Mouse (Mus musculus) left cerebral cortex, postnatal 25 days (tissue): ENCODE data around the gene Pxdn. TPM values are rescaled to one million over a fixed set of nuclear protein-coding genes. Genes with fewer than 3 reads are reported as not detected.
A peak's percentile ranks its signal among the peaks of the same experiment; 100 is the strongest.

ENCODE experiments used
- DNase-seq, 2 experiments: peaks; one replicate each; pipeline ENCODE4 v3.0.0; 2022; ENCODE audit warnings: low spot score in 2 of 2, mixed read lengths in 1 of 2
- intact Hi-C: fragments of 180-260 bp; cut with DNase I; formaldehyde crosslinking; loops from one replicate; pipeline ENCODE4 v1.15.1; 2025
- total RNA-seq, 2 experiments: library from RNA; stranded (reverse); gene quantifications; 2 replicates each; pipeline ENCODE4 v1.2.3; 2021

Pxdn gene
- 10 to 100 TPM; 45.7 to 51.9 TPM for total RNA-seq

DNA sequence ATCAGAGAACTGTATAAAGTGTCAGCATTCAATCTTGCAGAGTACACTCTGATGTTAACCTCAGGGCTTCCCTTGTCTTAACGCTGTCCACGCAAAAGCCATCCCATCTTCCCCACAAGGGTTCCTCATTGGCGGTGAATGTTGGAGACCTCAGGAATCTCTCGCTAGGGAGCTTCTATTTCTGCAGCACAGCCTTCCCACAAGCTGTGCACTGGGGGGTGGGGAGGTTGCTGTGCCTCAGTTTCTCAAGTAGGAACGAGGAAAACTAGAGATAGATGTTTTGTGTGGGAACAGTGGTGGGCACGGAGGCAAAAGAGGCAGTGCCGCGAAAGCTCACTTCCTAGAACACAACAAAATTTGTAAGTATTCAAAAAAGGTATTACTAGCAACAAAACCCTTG lies at the start of gene Pxdn:
Gene Pxdn (plus strand): TSS at position 301 of the 400 bp plus-strand sequence.
- intact Hi-C loops = loop anchor here (5.0 to 10.0 kb wide), 3 partner anchors 80 to 647 kb away; partner anchors contain the start of genes Sntg2 and Tmem18
- no peak for DNase-seq

DNA sequence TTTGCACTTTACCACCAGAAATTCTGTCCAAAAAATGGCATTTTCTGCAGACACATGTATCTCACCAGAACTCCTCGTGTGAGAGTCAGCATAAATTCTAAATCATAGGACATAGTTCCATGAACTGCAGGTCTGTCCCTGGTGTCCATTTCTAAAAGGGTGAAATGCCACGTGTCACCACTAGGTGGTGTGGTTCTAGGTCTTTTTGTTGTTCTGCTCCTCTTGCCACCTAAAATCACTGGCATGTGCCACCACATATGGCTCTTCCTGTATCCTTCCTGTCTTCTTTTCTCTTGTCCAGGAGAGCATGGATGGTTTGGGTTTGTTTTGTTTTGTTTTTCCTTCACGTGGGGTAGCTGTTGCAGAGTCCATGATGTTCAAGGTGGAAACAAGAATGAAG lies 42.7 kb upstream of the Pxdn start:
- DNase-seq = peak; percentile 47 to 66

DNA sequence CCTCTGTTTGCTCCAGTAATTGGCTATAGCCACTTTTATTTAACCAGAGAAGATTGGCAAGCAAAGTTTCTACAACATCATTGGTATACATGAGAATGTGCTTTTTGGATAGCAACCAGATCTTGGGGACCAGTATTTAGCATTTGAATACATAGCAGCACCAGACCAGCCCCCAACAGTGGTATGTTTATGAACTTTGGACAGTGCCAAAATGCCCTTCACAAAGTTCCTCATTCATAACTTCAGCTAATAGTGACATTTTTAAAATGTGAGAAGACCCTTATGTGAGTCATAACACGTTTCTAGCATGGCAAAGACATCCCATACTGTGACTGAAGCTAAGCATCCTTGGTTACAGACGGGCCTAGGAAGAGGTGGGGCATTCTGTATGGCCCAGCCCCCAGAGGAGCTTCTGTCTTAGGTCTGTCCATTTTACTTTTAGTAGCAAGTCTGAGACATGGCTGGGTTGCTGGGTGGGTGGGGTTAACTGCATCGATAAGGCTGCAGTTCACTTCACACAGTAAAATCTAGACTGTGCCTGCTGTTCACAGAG lies 39.8 kb upstream of the Pxdn start:
- intact Hi-C loops = no loop called here
- no peak for DNase-seq

More for the DNA sequence above, 42.7 kb upstream of the Pxdn start:
- intact Hi-C loops = no loop called here

DNA sequence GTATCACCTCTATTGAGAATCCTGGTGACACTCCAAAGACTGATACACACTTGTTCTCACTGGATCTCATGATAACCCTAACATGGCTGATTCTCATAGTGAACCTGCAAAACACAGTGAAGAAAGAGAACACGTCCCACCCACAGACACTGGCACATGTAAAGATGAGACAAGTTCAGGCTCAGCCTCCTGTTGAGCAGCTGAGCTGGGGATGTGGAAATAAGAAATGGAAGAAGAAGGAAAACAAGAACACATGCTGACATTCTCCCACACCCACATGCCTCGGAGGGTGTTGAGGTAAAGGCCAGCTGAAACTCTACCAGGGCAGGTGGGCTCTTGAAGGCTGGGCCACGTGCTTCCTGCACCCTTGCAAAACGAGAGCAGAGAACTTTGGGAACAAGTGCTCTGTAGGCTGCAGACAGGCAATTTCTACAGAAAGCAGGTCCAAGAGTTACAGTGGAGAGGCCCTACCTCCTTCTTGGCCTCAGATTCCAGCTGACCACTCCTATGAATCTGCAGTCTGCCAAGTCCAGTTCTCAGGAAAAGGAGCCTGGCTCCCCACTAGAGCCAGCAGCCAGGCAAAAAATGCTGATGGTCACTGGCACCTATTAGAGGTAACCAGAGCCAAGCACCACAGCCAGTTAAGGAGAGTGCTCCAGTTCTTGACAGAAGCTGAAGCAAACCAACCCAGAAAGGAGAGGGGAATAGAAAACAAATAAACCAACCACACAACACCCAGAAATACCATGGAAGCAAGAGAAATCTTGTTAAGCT lies 33.1 kb upstream of the Pxdn start:
- intact Hi-C loops = no loop called here
- peak in 1 of 2 experiments; percentile 45 for DNase-seq

DNA sequence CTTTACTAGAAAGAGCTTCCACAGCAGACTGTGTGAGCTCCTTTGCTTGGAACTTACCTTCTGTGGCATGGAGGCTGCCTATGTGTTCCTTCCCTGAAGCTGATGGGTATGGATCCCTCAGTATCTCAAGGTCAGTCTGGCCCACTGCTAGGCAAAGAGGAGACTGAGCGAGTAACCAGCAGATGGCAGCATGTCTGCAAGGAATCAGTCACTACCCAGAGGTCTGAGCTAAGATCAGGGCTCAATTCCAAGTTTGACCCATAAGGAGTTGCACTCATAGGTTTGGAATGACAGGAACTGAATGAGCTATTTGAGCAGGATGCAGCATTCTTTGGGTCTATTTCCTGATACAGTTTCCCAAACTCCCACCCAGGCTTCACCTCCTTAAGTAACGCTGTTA lies 30.4 kb upstream of the Pxdn start:
- intact Hi-C loops = loop anchor here (5.0 kb wide), 1 partner anchor 130 kb away; no protein-coding TSS in a partner anchor
- DNase-seq = peak in 1 of 2 experiments; percentile 58

DNA sequence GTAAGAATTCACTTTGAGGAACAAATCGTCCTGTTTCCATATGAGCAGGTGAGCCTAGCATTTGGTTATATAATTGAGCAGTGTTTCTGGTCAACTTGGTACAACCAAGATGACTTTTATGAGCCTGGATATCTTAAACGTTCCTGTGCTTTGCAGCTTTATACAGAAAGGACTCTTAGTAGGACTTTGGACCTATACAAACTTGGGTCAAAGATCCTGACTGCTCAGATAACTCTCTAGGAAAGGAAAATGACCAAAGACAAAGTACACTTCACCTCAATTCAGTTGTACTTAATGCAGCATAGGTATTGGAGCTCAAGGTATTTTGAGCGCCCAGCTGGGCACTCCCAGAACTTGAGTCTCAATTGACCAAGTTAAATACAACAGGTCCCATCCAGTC lies 21.3 kb upstream of the Pxdn start:
- intact Hi-C loops = no loop called here
- DNase-seq = no peak

DNA sequence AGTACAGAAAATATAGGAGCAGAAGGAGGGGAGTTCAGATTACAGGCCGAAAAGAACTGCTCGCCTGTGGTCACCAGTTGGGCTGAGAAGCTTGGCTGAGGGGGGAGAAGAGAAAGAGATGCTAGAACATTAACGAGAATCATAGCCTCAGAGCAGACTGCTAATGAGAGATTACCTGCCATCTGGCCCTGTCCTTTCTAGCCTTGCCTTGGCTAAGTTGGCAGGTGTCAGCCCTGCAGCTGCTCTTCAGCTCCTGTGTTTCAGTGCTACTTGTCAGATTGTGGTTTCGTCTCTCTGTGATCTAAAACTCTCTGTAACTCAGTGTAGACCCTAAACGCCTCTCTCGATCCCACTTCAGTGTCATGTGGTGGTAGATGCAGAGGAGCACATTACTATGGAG lies 20.6 kb upstream of the Pxdn start:
- no peak for DNase-seq
- intact Hi-C loops = no loop called here

DNA sequence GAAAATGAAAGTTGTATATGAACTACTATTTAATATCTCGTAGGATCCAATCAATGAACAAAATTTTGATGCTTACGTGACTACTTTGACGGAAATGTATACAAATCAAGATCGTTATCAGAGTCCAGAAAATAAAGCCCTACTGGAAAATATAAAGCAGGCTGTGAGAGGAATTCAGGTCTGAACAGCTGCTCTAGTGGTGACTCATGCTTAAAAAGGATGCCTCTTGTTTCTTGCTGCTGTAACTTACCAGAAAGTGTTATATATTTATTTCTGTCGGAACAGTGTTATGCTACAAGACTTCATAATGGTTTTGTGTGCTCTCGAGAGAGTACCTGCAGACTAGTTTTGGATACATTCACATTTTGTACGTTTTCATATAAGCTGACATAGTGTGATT lies 17.1 kb upstream of the Pxdn start:
- peak in 1 of 2 experiments; percentile 70 for DNase-seq
- intact Hi-C loops = no loop called here

DNA sequence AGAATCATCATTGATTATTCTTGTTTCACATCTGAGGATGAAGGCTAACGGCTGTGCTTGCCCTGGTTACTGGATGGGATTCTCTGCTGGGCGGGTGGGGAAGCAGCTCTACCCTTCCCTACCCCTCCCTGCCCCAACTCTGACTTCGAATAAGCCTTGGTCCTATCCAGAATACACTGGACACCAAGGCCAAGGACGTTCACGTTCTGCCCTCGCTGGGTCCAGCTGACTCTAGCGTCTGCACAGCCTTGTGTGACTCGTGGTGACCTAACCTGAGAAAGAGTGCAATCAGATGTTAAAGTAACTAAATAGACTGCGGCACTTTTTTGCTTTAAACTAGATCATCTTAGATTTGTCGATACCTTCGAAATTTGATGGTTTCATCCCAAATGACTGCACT lies 15.9 kb upstream of the Pxdn start:
- DNase-seq = no peak
- intact Hi-C loops = no loop called here

DNA sequence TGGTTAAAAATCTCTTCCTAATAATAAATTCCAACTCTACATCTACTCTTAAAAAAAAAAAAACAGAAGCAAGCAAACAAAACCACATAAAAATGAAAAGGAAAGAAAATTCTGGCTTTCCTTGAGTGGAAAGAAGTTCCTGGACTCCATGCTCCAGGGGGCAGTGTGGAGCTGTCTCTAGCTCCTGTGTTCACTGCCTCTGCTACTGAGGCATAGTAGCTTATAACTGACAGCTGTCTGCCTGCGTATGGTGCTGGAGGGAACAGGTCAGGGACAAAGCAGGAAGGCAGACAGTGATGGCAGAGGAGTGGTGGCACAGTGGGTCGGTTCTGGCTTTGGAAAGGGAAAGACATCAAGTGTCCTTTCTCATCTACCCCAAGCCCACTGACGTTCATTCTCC lies 10.5 kb upstream of the Pxdn start:
- peak; percentile 53 to 60 for DNase-seq
- intact Hi-C loops = loop anchor here (1.0 kb wide), 1 partner anchor 112 kb away; no protein-coding TSS in a partner anchor

DNA sequence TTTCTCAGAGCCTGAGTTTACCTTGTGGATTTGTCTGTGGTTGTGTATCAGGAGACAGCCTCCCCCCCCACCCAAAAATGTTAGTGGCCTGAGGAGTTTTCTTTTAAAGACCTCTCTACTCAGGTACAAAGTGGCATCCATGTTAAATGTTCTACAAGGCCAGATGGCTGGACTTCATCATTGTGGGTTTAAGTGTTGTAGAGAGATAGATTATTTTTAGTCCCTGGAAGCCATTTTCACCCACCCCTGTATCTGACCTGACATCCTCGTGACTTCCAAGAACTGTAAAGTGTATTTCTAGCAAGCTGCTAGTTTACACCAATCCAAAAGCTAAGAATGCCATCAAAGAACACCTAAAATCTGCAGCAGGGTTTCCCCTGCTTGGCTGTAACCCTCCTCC lies 6.8 kb upstream of the Pxdn start:
- intact Hi-C loops = loop anchor here (10.0 kb wide), 2 partner anchors 444 to 654 kb away; partner anchors contain the start of genes Sntg2 and Tmem18
- no peak for DNase-seq

DNA sequence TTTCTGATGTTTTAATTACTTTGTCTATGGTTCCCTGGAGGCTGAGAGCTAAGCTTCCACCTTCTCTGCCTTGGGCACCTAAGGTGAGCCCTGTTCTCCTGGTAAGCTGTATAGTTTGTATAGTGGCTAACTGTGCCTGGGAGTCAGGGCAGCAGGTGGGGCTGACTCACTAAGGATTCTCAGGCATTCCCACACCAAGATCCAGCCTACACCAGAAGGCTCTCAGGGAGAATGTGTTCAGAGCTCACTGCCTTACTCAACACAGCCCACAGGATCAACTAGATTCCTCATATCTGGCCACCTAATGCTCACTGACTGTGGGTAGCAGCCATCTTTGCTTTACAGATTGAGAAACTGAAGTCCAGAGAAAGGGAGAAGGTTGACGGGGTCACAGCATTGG lies 4.5 kb upstream of the Pxdn start:
- intact Hi-C loops = loop anchor here (10.0 kb wide), 2 partner anchors 442 to 652 kb away; partner anchors contain the start of genes Sntg2 and Tmem18
- DNase-seq = peak in 1 of 2 experiments; percentile 74

DNA sequence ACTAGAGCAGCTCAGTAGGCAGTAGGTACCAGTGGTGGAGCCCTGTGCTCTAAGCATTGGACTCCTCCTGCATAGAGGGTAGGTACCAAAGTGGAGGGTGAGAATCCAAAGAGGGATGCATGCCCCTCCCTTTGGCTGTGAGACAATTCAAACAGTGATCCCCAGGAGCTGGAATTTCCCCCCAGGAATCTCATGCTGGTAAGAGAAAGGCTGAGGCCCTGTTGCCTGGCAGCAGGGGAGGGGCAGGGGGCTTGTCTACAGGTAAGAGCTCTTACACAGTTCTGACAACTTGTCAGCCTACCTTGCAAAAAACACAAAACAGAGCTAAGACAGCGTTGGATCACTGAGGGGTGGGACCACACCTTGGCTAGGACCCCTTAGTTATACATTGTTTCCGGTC lies 3.9 kb upstream of the Pxdn start:
- no peak for DNase-seq
- intact Hi-C loops = loop anchor here (10.0 kb wide), 2 partner anchors 441 to 651 kb away; partner anchors contain the start of genes Sntg2 and Tmem18

DNA sequence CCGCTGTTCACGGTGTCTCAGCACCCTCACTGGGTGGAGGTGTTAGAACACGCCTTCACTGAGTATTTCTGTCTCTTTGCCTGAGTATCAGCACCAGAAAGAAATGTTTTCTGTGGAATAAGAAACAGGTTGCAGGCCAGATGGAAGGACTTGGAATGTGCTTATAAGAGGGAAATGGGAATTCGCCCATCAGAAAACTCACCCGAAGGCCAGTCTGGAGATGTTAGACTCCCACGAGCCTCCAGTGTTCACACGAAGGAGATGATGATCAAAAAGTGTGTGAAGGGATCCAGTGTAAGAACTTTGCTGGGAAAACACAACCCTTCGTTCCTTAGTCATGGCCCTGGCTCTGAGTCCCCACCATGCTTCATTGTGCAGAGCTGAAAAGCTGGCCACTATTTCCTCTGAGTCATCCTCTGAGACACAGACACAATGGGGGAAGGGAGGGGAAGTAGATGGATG lies 3.3 kb upstream of the Pxdn start:
- intact Hi-C loops = loop anchor here (10.0 kb wide), 2 partner anchors 441 to 651 kb away; partner anchors contain the start of genes Sntg2 and Tmem18
- peak; percentile 73 to 95 for DNase-seq

DNA sequence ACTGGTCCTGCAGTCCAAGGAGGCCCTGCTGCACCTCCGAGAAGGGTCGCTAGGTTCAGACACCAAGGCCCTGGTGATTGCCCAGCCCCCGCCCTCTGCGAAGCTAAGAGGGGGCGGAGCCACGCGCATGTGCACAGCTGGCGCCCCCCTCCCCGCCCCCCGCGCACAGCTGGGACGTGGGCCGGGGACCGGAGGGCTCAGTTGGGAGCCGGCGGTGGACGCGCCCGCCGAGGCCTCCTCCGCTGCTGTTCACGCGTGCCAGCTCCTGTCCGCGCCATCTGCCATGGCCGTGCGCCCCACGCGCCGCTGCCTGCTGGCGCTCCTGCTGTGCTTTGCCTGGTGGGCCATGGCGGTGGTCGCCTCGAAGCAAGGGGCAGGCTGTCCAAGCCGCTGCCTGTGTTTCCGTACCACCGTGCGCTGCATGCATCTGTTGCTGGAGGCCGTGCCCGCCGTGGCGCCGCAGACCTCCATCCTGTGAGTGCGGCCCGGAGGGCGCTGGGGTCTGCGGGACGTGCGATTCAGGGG lies 505 bp downstream of the Pxdn start:
- intact Hi-C loops = loop anchor here (5.0 to 10.0 kb wide), 3 partner anchors 79 to 647 kb away; partner anchors contain the start of genes Sntg2 and Tmem18
- peak; percentile 69 to 70 for DNase-seq

DNA sequence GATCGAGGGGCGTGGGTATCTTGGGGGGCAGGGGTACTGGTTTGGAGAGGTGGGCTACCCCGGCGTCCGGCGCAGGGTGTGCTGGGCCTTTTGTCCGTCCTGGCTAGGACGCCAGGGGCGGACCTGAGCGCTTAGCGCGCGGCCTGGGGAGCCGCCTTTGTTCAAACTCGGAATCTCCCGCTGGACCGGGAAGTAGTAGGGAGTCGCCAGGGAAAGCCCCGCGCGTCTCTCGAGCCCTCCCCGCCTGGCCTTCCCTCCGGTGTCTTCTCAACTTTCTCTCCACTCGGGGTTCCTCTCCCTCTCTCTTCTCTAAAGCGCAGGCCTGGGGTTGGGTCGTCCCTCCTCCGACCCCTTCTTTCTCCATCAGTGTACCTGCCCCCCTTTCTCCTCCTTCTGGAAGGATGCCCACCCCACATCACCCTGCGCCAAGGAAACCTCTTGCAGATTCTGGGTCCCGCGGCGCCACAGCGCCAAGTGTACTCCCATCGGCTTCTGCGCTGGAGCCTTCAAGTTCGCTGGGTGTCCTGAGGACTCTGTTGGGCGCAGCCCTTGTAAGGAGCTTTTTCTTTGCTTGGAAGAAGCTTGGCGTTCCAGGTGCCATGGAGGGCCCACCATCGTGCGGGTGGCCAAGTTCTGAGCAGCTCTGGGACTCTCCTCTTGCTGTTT lies 1.1 kb downstream of the Pxdn start:
- peak; percentile 53 to 56 for DNase-seq
- intact Hi-C loops = loop anchor here (5.0 to 10.0 kb wide), 3 partner anchors 79 to 646 kb away; partner anchors contain the start of genes Sntg2 and Tmem18

DNA sequence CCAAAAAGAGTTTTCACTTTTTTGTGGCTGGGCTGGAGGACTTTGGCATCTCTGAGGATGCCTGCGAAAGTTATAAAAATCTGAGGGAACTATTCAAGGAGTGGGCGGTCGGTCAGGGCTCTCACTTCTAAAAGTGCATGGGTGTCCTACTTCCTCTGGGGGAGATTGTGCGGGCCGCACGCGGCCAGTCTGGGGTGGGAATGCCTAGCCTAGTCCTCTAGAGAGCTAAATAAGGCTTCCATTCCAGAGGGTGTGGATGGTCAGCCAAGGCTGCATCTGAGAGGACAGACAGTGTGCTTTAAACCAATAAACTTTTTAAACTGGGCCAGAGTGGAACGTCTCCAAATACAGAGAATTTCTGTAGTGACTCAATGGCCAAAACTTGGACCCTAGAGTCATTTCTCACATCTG lies 1.9 kb downstream of the Pxdn start:
- DNase-seq = no peak
- intact Hi-C loops = loop anchor here (5.0 to 10.0 kb wide), 3 partner anchors 78 to 646 kb away; partner anchors contain the start of genes Sntg2 and Tmem18

DNA sequence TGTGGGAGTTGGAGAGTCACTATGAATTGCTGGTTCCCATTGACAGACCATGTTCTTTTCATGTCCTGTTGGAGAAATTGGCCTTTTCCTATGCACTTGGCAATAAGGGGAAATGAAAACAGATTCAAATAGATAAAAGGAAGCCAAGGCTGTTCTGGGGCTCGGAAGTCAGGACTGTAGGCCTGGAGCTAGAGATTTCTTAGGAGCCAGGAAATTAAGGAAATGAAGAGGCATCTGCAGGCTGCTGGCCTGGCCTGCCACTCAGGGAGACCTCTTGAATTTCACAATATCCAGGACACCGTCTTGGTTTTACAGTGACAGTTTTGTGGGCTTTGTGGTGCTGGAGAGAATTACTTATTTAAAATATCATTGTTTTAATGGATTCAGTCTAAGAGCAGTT lies 5.0 kb downstream of the Pxdn start:
- DNase-seq = no peak
- intact Hi-C loops = no loop called here

DNA sequence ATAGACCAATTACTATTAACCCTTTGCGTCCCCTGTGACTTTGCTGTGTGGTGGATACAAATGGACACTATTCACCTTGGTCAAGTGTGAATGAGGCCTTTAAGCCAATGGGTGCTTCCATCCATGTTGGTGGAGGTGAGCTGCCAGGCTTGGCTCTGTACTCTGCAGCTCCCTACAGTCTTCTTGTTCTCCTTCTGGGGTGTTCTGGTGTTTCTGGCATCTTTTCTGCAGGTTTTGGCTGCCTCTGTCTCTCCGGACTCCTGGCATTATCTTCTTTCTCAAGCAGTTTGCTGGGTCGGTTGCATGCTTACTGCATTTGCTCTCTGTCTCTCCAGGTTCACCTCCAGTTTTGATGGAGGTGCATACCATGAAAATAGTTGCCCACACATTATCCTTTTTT lies 7.2 kb downstream of the Pxdn start:
- no peak for DNase-seq
- intact Hi-C loops = no loop called here
